Comparison of ENCODE assay signal across 12 mouse cellular contexts in genomic region chr6:114719100-114719499, GRCm38 (mm10).
DNase-seq lines count a peak whose midpoint lies in the region; ATAC-seq lines count a peak whose summit lies in the region.
"Had no signal": no experiment of that assay in that cellular context is flagged by ENCODE, and none has a peak within 500 bp of the region (broad histone marks: within the 10 kb centered on the region; RNA-seq: fewer than 3 reads in every experiment).

No protein-coding gene starts in this region.

- peak overlapping the region; percentile 21; the same call in 1 of the 2 replicates for H3K27ac ChIP-seq in forebrain, embryonic 13.5 days
- H3K27ac ChIP-seq in forebrain, embryonic 12.5 days, result no peak overlapping the region
- H3K27ac ChIP-seq: embryonic facial prominence, embryonic 12.5 days; liver, embryonic 15.5 days; midbrain, embryonic 12.5 days had no signal

- no peaks in the 10 kb centered on the region for H3K9me3 ChIP-seq in forebrain, embryonic 13.5 days (replicated peaks)
- H3K9me3 ChIP-seq in forebrain, embryonic 12.5 days, result no peaks in the 10 kb centered on the region
- H3K9me3 ChIP-seq: embryonic facial prominence, embryonic 12.5 days; G1E; liver, embryonic 15.5 days; midbrain, embryonic 12.5 days had no signal

- DNase-seq in layer of hippocampus, adult 11-12 months (ENCODE audit: low spot score), result peak; percentile 71
- DNase-seq in layer of hippocampus, adult 9-10 months (ENCODE audit: low spot score), result no peak
- peak; percentile 70 for DNase-seq in retina, postnatal 1 day
- no peak for DNase-seq in retina, embryonic 14.5 days (ENCODE audit: low spot score)
- DNase-seq in adrenal gland, postnatal 36 days, result no peak
- no peak for DNase-seq in urinary bladder, postnatal 10 days (ENCODE audit: low spot score)

- no peaks in the 10 kb centered on the region for H3K36me3 ChIP-seq in forebrain, embryonic 13.5 days (ENCODE audit: poor library complexity, severe bottlenecking)
- no peaks in the 10 kb centered on the region for H3K36me3 ChIP-seq in forebrain, embryonic 12.5 days (replicated peaks)
- H3K36me3 ChIP-seq: embryonic facial prominence, embryonic 12.5 days; liver, embryonic 15.5 days; midbrain, embryonic 12.5 days had no signal

- no peak for ATAC-seq in forebrain, embryonic 13.5 days
- ATAC-seq in forebrain, embryonic 12.5 days (ENCODE audit: low FRiP score), result no peak

- peaks cover 37% of the 10 kb centered on the region for H3K4me1 ChIP-seq in forebrain, embryonic 13.5 days
- H3K4me1 ChIP-seq in forebrain, embryonic 12.5 days, result peaks cover 31% of the 10 kb centered on the region
- H3K4me1 ChIP-seq: liver, embryonic 15.5 days had no signal

- H3K4me2 ChIP-seq in forebrain, embryonic 13.5 days, result no peak overlapping the region
- no peak overlapping the region for H3K4me2 ChIP-seq in forebrain, embryonic 12.5 days
- H3K4me2 ChIP-seq: embryonic facial prominence, embryonic 12.5 days; liver, embryonic 15.5 days; midbrain, embryonic 12.5 days had no signal

- 37% methylated on average over 5 of the region's 5 CpGs for WGBS in forebrain, embryonic 13.5 days
- WGBS in forebrain, embryonic 12.5 days, result 57% methylated on average over 5 of the region's 5 CpGs

- H3K4me3 ChIP-seq in forebrain, embryonic 13.5 days, result no peak overlapping the region
- H3K4me3 ChIP-seq in forebrain, embryonic 12.5 days (replicated peaks), result no peak overlapping the region
- H3K4me3 ChIP-seq: embryonic facial prominence, embryonic 12.5 days; liver, embryonic 15.5 days; midbrain, embryonic 12.5 days had no signal

- H3K27me3 ChIP-seq in forebrain, embryonic 13.5 days, result no peaks in the 10 kb centered on the region
- H3K27me3 ChIP-seq in forebrain, embryonic 12.5 days, result no peaks in the 10 kb centered on the region
- H3K27me3 ChIP-seq: embryonic facial prominence, embryonic 12.5 days; liver, embryonic 15.5 days; midbrain, embryonic 12.5 days had no signal

- no peak overlapping the region for H3K9ac ChIP-seq in forebrain, embryonic 13.5 days
- H3K9ac ChIP-seq in forebrain, embryonic 12.5 days, result no peak overlapping the region
- H3K9ac ChIP-seq: embryonic facial prominence, embryonic 12.5 days; liver, embryonic 15.5 days; midbrain, embryonic 12.5 days had no signal

Comparison
In these comparisons a context has a peak if more than half of its experiments do, and no peak if none do; other contexts are left out.
1. DNase-seq: peak in layer of hippocampus, adult 11-12 months (single experiment) and retina, postnatal 1 day (single experiment); none in layer of hippocampus, adult 9-10 months (single experiment), retina, embryonic 14.5 days (single experiment), adrenal gland, postnatal 36 days (0 of 2) and urinary bladder, postnatal 10 days (single experiment).